Mouse (Mus musculus): Measurements from ENCODE around the gene Fhod1. TPM values are rescaled to one million over a fixed set of nuclear protein-coding genes. Genes with fewer than 3 reads are reported as not detected.
"Not testable (repeated sequence)": the region's sequence is repeated elsewhere in the genome, so short reads cannot be mapped to it uniquely, and the experiment has no call there.

Gene Fhod1
- total and polyA plus RNA-seq, 2 experiments from 2014 or later = 0.72 to 6.9 TPM

DNA sequence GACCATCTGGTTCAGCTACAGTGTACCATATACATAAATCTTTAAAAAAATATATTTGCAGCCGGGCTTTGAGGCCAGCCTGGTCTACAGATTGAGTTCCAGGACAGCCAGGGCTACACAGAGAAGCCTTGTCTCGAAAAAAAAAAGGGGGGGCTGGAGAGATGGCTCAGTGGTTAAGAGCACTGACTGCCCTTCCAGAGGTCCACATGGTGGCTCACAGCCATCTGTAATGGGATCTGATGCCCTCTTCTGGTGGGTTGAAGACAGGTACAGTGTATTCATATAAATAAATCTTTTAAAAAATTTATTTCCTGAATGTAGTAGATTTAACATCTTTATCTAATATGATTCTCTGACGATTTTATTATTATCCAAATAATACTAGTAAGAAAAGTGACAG is 56.0 kb downstream of the Fhod1 start:
- not testable (repeated sequence) for H3K27me3 ChIP-seq (ENCODE audit: control insufficient read depth, insufficient read depth, low read length); DNase-seq (ENCODE audit: low spot score); H3K9me3 ChIP-seq (replicated peaks; ENCODE audit: control insufficient read depth, low read length); H3K4me2 ChIP-seq (ENCODE audit: low read depth, low read length); H3K36me3 ChIP-seq (replicated peaks; ENCODE audit: control insufficient read depth, insufficient read depth, low read length); H3K4me3 ChIP-seq (ENCODE audit: low read depth, low read length); H3K27ac ChIP-seq (ENCODE audit: low read depth); H3K9ac ChIP-seq (replicated peaks; ENCODE audit: low read depth, low read length); ATAC-seq (ENCODE audit: insufficient read depth, low read depth)
- peaks cover 21% of the 10 kb centered on the region for H3K4me1 ChIP-seq (ENCODE audit: control insufficient read depth, insufficient read depth)
- TF ChIP-seq CTCF (IDR thresholded peaks at IDR 0.05; ENCODE audit: low read depth) = peak; percentile 14; the same call in 1 of the 2 replicates
- WGBS = 46% methylated on average over 3 of the region's 3 CpGs

DNA sequence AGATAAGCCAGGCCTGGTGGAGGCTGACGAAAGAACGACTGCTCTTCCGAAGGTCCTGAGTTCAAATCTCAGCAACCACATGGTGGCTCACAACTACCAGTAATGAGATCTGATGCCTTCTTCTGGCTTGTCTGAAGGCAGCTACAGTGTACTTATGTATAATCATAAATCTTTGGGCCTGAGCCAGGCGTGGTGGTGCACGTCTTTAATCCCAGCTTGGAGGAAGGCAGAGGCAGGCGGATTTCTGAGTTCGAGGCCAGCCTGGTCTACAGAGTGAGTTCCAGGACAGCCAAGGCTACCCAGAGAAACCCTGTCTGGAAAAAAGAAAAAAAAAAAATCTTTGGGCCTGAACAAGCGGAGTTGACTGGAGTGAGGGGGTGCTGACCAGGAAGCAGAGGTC is 56.4 kb downstream of the Fhod1 start:
- H3K36me3 ChIP-seq (replicated peaks; ENCODE audit: control insufficient read depth, insufficient read depth, low read length); H3K9ac ChIP-seq (replicated peaks; ENCODE audit: low read depth, low read length); H3K9me3 ChIP-seq (replicated peaks; ENCODE audit: control insufficient read depth, low read length); H3K4me2 ChIP-seq (ENCODE audit: low read depth, low read length); ATAC-seq (ENCODE audit: insufficient read depth, low read depth); H3K27ac ChIP-seq (ENCODE audit: low read depth); H3K27me3 ChIP-seq (ENCODE audit: control insufficient read depth, insufficient read depth, low read length); H3K4me3 ChIP-seq (ENCODE audit: low read depth, low read length); DNase-seq (ENCODE audit: low spot score): not testable (repeated sequence)
- WGBS = 72% methylated on average over 8 of the region's 8 CpGs
- peaks cover 17% of the 10 kb centered on the region for H3K4me1 ChIP-seq (ENCODE audit: control insufficient read depth, insufficient read depth)

DNA sequence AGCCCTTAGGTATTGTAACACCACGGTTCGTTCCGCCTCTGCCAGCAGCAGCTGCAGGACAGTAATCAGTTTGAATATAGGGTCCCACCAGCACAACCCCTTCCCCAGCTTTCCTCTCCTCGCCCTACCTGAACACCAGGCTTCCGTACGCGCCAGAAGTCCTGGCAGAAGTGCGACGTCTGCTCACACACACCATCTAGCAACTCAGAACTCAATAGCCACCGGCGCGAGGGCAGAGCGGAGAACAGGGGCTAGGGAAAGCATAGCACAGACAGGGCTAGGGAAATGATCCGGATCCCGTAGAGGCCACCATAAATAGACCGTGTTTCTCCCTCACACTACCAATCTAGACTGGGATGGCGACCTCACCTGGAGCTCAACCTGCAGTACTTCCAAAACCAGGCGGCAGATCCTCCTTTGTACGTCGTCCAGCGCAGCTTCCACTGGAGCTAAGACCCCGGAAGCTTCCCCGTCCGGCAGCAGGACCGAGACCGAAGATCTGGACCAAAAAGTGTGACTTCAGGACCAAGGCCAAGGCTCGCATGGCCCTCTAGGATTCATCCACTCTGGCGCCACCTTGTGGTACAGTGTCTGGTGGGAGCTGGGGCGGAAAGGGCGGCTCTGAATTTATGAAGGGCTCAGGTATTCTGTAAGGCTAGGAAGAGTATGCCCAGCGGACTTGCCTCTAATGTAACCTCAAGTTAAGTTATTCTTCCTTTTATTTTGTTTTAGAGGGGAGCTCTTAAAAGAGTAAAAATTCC is 57.0 kb downstream of the Fhod1 start:
- H3K4me2 ChIP-seq (ENCODE audit: low read depth, low read length) = peak overlapping the region; percentile 81
- ATAC-seq (ENCODE audit: insufficient read depth, low read depth) (peak; percentile 19; the same call in 1 of the 2 replicates), DNase-seq (ENCODE audit: low spot score) (peak; percentile 81)
- H3K27me3 ChIP-seq (ENCODE audit: control insufficient read depth, insufficient read depth, low read length) = 0 out of 2 replicates have a peak, but pooled peaks cover 4% of the 10 kb centered on the region
- no peak overlapping the region for H3K4me3 ChIP-seq (ENCODE audit: low read depth, low read length)
- H3K36me3 ChIP-seq (replicated peaks; ENCODE audit: control insufficient read depth, insufficient read depth, low read length) = no peaks in the 10 kb centered on the region
- no peaks in the 10 kb centered on the region for H3K9me3 ChIP-seq (replicated peaks; ENCODE audit: control insufficient read depth, low read length)
- H3K4me1 ChIP-seq (ENCODE audit: control insufficient read depth, insufficient read depth) = peaks cover 12% of the 10 kb centered on the region
- no peak overlapping the region for H3K9ac ChIP-seq (replicated peaks; ENCODE audit: low read depth, low read length)
- H3K27ac ChIP-seq (ENCODE audit: low read depth) = no peak overlapping the region
- TF ChIP-seq EP300 (IDR thresholded peaks at IDR 0.05; ENCODE audit: low read depth) (no peak), CTCF (IDR thresholded peaks at IDR 0.05; ENCODE audit: low read depth) (peak; percentile 95)
- 13% methylated on average over 31 of the region's 31 CpGs for WGBS

DNA sequence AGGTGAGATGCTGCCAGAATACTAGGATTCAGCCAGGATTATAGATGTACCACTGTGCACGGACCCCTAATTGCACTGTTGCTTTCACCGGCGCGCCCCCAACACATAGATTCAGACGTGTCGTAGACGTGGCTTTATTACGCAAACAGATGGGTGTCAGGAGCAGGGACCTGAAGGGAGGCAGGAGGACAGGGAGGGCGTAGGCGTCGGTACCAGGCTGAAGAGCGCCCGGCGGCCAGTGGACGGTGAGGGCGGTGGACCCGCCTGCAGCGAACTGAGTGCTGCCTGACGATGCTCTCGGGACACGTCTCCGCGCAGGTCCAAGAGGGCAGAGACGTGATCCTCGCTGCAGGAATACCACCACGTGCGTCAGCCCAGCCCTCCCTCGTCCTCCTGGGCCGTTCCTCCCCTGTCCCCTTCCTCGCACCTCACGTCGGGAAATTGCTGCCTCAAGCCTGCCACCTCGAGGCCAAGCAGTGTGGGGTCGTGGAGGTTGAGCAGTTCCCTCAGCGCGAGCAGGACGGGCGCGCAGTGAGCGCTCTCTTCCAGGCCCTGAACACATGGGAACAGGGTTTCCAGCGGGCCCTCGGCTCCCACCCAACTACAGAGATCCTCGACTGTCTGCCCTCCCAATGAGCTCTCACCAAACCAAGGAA is 57.8 kb downstream of the Fhod1 start, which contains the start of gene 4931428F04Rik:
Gene 4931428F04Rik (minus strand): TSS at position 60 of the 656 bp plus-strand sequence.
- ATAC-seq (ENCODE audit: insufficient read depth, low read depth) (peak; percentile 18; the same call in 1 of the 2 replicates), DNase-seq (ENCODE audit: low spot score) (no peak)
- Histone ChIP-seq H3K27me3 (ENCODE audit: control insufficient read depth, insufficient read depth, low read length) (0 out of 2 replicates have a peak, but pooled peaks cover 4% of the 10 kb centered on the region), H3K9me3 (replicated peaks; ENCODE audit: control insufficient read depth, low read length) (no peaks in the 10 kb centered on the region), H3K4me2 (ENCODE audit: low read depth, low read length) (peak within 1 kb of the TSS; percentile 81), H3K36me3 (replicated peaks; ENCODE audit: control insufficient read depth, insufficient read depth, low read length) (no peaks in the 10 kb centered on the region), H3K9ac (replicated peaks; ENCODE audit: low read depth, low read length) (no peak within 1 kb of the TSS; the same call in 1 of the 2 replicates), H3K27ac (ENCODE audit: low read depth) (peak within 1 kb of the TSS; percentile 69), H3K4me1 (ENCODE audit: control insufficient read depth, insufficient read depth) (peaks cover 12% of the 10 kb centered on the region), H3K4me3 (ENCODE audit: low read depth, low read length) (peak within 1 kb of the TSS; percentile 57)
- 2% methylated on average over 42 of the region's 43 CpGs for WGBS
- no peak for TF ChIP-seq EP300 (IDR thresholded peaks at IDR 0.05; ENCODE audit: low read depth)
- peak; percentile 58 for TF ChIP-seq CTCF (IDR thresholded peaks at IDR 0.05; ENCODE audit: low read depth)

DNA sequence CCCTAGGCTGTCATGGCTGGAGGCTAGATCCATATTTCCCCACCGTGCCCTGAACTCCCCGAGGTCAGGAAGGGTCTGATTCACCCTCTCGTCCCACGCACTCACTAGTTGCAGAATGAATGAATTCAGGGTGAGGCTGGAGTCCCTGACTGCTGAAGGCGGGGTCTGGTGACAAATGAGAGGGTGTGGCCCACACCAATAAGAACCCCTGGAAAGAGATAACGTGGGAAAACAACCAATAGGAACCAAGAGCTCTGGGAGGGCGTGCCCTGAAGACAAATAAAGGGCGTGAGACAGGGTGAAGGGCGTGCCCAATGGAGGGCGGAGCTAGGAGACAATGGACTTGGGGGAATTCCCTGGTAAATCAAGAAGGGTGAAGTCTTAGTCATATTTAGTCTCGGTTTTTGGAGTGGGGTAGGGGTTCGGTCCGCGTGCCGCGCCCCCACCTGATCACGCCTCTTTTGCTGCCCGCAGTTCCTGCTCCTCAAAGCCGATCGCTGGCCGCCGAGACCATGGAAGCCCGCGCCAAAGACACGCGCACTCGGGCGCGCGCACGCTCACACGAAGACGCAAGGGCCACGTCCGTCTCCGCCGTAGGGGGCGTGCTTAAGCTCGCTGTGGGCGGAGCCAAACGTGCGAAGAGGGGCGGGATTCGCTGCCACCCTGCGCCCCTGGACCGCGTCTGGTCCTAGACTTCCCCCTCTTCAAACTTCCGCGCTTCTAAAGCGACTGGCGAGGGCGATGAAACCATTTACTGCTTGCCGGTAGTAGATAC is 58.6 kb downstream of the Fhod1 start:
- H3K4me3 ChIP-seq (ENCODE audit: low read depth, low read length) = peak overlapping the region; percentile 57
- no peaks in the 10 kb centered on the region for H3K36me3 ChIP-seq (replicated peaks; ENCODE audit: control insufficient read depth, insufficient read depth, low read length)
- no peak for TF ChIP-seq EP300 (IDR thresholded peaks at IDR 0.05; ENCODE audit: low read depth)
- peak; percentile 33 for TF ChIP-seq CTCF (IDR thresholded peaks at IDR 0.05; ENCODE audit: low read depth)
- WGBS = 1% methylated on average over 53 of the region's 53 CpGs
- H3K9ac ChIP-seq (replicated peaks; ENCODE audit: low read depth, low read length) = no peak overlapping the region; the same call in 1 of the 2 replicates
- DNase-seq (ENCODE audit: low spot score) (peak; percentile 97), ATAC-seq (ENCODE audit: insufficient read depth, low read depth) (peak; percentile 93)
- H3K27me3 ChIP-seq (ENCODE audit: control insufficient read depth, insufficient read depth, low read length) = 0 out of 2 replicates have a peak, but pooled peaks cover 4% of the 10 kb centered on the region
- peaks cover 12% of the 10 kb centered on the region for H3K4me1 ChIP-seq (ENCODE audit: control insufficient read depth, insufficient read depth)
- H3K4me2 ChIP-seq (ENCODE audit: low read depth, low read length) = peak overlapping the region; percentile 81
- peak overlapping the region; percentile 69 for H3K27ac ChIP-seq (ENCODE audit: low read depth)
- no peaks in the 10 kb centered on the region for H3K9me3 ChIP-seq (replicated peaks; ENCODE audit: control insufficient read depth, low read length)
